Mouse (Mus musculus) forelimb bud, embryonic 11.5 days (tissue): ENCODE measurements around the gene Tead3.

Experiments used
- DNase-seq: peaks from one replicate; pipeline ENCODE4 v3.0.0-alpha.2; 2012; ENCODE audit warnings: low read depth, low spot score

The Tead3 gene

DNA sequence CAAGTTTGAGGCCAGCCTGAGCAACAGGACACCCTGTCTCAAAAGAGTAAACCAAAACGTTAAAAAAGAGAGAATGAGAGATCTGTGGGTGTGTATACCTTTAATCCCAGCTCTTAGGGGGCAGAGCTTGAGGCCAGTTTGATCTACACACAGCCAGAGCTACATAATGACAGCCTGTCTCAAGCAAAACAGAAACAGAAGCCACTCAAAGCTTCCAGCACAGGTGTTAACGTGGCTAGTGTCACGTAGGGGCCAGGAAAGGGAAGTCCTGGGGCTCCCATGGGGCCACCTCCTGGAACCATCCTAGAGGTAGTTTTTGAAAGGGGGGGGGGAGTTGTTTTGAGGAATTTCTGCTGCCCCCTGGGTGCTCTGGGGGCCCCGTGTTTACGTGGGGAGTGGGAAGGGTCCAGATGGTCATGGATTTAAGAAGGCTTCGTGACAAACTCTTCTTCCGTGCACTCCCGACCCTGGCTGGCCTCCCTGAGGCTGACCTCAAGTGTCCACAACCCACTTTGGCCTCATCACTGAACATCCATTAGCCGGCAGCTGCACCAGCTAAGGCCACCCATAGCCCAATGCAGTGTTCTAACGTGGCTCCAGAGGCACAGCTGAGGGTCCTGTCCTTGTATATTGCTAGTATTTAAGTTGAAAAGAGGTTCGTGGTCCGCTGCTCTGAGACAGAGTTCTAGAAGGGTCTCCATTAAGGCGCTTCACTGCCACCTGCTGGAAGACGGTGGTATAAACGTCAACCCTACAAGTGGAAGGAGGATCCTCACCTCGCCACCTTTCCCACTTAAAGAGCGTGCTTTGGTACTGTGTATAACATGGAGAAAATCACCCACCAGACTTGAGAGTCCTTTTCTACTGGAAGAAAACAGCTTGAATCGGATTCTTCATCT is 42.1 kb downstream of the Tead3 start:
- DNase-seq = peak; percentile 93

- DNase-seq = no peak
Observed at GRCm38 (mm10) chr17:28305172-28305571, 45.4 kb downstream of the Tead3 start.

- no peak for DNase-seq
Observed at GRCm38 (mm10) chr17:28300850-28301249, 49.8 kb downstream of the Tead3 start.

DNA sequence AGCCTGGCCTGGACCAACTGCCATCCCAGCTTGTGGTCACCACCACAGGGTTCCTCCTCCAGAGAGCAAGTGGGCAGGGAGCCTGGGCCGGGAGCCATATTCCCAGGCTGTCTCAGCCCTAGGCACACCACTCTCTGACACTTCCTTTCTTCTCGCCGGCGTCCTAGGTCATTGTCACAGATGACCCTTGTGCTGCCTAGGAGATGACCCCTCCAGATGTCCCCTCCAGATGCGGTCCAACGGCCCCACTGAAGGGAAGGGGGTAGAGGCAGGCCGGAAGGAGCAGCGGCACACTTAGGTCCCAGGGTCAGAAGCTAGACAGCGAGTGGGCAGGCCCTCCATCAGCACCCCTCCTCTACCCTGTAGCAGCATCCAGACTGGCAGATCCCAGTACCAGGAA is 50.3 kb downstream of the Tead3 start:
- no peak for DNase-seq

DNA sequence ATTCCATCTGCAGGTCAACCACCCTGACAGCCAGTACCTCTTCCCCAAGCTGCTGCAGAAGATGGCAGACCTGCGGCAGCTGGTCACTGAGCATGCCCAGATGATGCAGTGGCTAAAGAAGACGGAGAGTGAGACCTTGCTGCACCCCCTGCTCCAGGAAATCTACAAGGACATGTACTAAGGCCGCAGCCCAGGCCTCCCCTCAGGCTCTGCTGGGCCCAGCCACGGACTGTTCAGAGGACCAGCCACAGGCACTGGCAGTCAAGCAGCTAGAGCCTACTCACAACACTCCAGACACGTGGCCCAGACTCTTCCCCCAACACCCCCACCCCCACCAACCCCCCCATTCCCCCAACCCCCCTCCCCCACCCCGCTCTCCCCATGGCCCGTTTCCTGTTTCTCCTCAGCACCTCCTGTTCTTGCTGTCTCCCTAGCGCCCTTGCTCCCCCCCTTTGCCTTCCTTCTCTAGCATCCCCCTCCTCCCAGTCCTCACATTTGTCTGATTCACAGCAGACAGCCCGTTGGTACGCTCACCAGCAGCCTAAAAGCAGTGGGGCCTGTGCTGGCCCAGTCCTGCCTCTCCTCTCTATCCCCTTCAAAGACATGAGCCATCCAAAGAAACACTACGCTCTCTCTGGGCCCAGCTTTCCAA is 50.8 kb downstream of the Tead3 start:
- DNase-seq = no peak

- no peak for DNase-seq
Observed at GRCm38 (mm10) chr17:28298888-28299287, 51.7 kb downstream of the Tead3 start.

DNA sequence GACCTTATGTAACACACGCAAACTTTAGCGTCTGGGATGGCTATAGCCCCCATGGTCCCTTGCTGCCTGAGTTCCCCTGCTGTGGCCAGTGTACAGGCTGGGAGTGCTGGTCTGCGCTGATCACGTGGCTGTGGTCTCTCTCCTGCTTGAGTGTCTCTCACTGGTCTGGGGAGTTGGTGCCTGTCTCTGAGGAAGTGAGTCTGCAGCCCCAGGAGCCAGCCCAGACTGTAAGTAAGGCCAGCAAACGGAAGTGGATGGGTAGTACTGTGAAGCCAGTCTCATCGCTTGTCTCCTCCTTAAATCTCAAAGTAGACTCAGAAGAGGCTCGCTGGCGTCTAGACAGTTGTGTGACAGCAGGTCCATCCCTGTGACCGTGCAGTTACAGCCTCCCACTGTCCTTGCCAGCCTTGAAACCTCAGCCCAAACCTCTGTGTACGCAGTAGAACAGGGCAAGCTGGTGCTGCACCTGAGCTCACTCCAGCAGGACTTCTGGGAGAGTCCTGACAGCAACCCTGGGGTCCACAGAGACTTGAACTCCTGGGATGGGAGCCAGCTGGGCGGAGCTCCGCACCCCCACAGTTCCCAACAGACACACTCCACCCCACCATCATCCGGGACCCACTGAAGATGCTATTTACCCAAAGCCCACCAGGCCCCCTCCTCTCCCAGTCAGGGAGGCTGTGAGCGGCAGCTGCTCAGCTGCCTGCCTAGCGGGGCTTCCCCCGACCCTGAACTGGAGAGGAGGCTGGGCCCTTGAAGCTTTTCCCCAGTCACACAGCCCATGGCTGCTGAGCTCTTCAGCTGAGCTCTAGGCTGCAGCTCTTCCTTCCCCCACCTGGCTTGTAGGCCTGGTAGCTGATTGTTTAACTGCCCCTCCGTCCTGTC is 55.9 kb downstream of the Tead3 start:
- no peak for DNase-seq

DNA sequence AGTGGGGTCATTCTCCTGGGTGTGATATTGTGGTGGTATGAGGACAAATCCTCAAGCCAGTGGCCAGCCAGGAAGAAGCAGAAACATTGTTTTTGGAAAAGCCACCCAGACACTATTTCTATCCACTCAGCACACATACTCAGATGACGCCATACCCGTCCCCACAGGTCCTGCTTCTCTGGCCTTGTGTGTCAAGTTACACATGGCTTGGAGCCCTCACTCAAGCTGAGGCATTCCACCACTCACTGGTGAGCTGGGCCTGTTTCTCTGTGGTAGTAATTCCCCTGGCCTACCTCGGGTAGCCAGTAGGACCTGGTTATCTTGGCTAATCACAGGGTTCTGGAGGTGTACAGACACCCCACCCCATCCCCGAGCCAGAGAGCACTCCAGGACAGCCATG is 56.9 kb downstream of the Tead3 start:
- no peak for DNase-seq

DNA sequence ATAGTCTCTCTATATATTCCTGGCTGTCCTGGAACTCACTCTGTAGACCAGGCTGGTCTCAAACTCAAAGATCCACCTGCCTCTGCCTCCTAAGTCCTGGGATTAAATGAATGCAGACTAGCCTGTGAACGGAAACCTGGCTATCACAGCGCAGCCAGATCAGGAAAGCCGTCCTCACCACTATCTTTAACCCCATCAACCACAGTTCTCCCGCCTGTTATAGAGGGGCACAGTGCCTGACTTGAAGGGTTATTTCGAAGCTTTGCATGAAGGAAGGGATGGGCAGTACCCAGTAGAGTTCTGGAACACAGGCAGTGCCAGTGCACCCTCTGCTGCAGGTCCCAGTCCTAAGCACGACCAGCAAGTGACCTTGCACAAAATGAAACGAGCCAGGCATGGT is 59.3 kb downstream of the Tead3 start:
- no peak for DNase-seq

- no peak for DNase-seq
Observed at GRCm38 (mm10) chr17:28290671-28291070, 59.9 kb downstream of the Tead3 start.

DNA sequence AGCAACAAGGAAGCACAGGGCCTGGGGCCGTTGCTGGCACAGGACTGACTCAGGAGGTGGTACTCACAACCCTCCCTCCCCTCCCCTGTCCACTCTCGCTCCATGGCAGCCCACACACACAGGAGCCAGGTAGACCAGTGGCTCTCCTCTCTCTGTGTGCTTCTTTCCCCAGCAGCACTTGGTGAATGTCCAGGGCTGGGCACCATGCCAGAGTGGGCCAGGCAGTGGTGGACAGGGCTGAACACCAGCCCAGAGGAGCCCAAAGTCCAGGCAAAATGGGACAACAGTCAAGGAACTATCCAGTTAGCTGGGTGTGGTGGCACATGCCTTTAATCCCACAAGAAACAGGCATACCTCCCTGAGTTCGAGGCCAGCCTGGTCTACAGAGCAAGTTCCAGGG is 60.4 kb downstream of the Tead3 start:
- no peak for DNase-seq

DNA sequence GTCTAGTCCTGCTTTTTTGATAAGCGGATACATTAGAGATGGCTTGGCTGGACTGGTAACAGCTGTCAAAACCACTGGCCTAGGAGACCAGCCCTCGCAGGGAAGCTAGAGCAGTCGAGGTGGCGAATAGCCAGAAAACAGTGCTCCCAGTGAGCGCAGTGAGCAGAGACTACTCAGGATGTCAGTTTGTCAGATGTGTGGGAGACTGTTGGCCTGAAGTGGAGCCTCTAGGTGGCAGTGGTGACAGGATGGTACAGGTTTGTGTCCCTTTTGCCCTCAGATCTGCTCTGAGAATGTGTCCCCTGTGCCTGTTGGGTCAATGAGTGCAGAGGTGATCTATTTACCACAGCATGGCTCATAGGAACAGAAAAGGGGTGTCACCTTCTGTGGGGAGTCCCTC is 62.6 kb downstream of the Tead3 start:
- DNase-seq = no peak

- no peak for DNase-seq
Observed at GRCm38 (mm10) chr17:28287578-28287977, 63.0 kb downstream of the Tead3 start.

- no peak for DNase-seq
Observed at GRCm38 (mm10) chr17:28286964-28287363, 63.7 kb downstream of the Tead3 start.

DNA sequence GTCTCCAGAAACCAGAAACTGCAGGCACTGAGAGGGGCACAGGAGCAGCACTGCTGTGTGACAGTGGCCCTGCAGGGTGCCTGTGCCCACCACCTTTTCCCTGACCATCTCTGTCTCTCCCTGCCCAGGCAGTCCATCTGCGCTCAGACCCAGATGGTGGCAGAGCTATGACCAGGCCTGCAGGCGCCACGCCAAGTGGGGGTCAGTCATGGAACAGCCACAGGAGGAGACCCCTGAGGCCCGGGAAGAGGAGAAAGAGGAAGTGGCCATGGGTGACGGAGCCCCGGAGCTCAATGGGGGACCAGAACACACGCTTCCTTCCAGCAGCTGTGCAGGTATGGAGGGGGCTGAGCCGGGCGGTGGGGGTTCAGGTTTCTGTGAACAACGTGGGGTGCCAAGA is 64.5 kb downstream of the Tead3 start:
- no peak for DNase-seq

GRCm38 (mm10) chr17:28283199-28283598 is 67.4 kb downstream of the Tead3 start:
- no peak for DNase-seq

- no peak for DNase-seq
Observed at GRCm38 (mm10) chr17:28281866-28282441, 68.7 kb downstream of the Tead3 start.
